Mouse (Mus musculus) small intestine, adult 2 months (tissue): ENCODE measurements around the gene Nans.

Experiments
- CTCF ChIP-seq: fragments of 200-500 bp; IDR thresholded peaks from 2 replicates; pipeline ENCODE4 v1.5.1; 2012; ENCODE audit warnings: low read depth, mild to moderate bottlenecking, control low read depth, inconsistent platforms, low read length, moderate library complexity, mixed read lengths; ENCODE audit not compliant: insufficient replicate concordance, insufficient read length; ENCODE audit errors: extremely low read depth
- POLR2A ChIP-seq: fragments of 200-500 bp; IDR thresholded peaks from 2 replicates; pipeline ENCODE4 v1.6.1; 2012; ENCODE audit warnings: low read depth, mild to moderate bottlenecking, control low read depth, inconsistent platforms, low read length, moderate library complexity

- TF ChIP-seq CTCF (peak; percentile 39; the same call in 1 of the 2 replicates), POLR2A (peak; percentile 95)
These were observed 46.9 kb downstream of the Nans start, which contains the start of gene Trim14 for GRCm38 (mm10) chr4:46535840-46536361.
